In the genomic region with DNA sequence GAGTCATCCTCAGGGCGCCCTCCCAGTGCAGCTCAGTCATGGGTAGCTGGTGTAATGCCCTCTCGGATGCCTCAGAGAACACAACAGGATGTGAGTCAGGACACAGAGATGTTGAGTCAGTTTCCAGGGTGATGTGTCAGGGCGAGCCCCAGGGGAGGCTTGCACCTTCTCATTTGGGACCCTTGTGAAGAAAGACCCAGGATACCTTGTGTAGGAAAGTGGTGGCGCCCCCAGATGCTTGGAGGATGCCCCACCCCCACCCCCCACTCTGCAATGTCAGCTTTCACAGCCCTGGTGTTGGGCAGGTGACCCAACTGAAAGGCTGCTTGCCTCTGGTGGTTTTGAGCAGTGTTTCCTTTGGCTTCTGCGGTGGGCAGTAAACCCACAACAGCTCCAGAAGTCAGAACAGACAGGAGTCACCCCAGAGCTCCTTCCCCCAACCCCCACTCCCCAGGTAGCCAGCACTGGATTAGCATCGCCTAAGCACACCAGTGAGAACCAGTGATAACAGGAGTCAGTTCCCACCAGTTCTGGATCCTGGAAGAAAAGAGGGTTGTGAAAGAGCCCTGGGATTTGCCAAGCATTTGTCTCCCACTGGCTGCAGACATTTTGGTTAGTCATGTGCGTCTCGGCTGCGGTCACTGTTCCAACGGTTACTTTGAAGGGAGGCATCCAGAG, we compare ENCODE assay signal across 11 mouse cellular contexts.
A peak's percentile ranks its signal among the peaks of the same experiment; 100 is the strongest.
DNase-seq lines count a peak whose midpoint lies in the region; ATAC-seq and TF ChIP-seq lines count a peak whose summit lies in the region.
"Had no signal": no experiment of that assay in that cellular context is flagged by ENCODE, and none has a peak within 500 bp of the region (broad histone marks: within the 10 kb centered on the region; RNA-seq: fewer than 3 reads in every experiment).

No protein-coding gene starts in this region.

- no peak overlapping the region for H3K4me3 ChIP-seq in bone marrow, adult 2 months (replicated peaks; ENCODE audit: control insufficient read depth, low read depth, low read length)
- no peak overlapping the region for H3K4me3 ChIP-seq in macrophage (ENCODE audit: inconsistent target)
- no peak overlapping the region for H3K4me3 ChIP-seq in midbrain, embryonic 14.5 days (replicated peaks; ENCODE audit: low read depth, low read length)
- H3K4me3 ChIP-seq in midbrain, embryonic 11.5 days (ENCODE audit: low read depth, low read length), result no peak overlapping the region

- H3K27me3 ChIP-seq in midbrain, embryonic 14.5 days (ENCODE audit: control insufficient read depth, insufficient read depth, low read length), result no peaks in the 10 kb centered on the region
- no peaks in the 10 kb centered on the region for H3K27me3 ChIP-seq in midbrain, embryonic 11.5 days (ENCODE audit: control insufficient read depth, insufficient read depth, low read length)

- no peak for TF ChIP-seq POLR2A in bone marrow, adult 2 months (IDR thresholded peaks at IDR 0.05; ENCODE audit: borderline replicate concordance, control insufficient read depth, low read depth, low read length)

- peak overlapping the region; percentile 74 for H3K27ac ChIP-seq in bone marrow, adult 2 months (ENCODE audit: control insufficient read depth, insufficient read depth, low read depth, low read length, poor library complexity)
- H3K27ac ChIP-seq in macrophage, result peak overlapping the region; percentile 91
- H3K27ac ChIP-seq in midbrain, embryonic 14.5 days (replicated peaks; ENCODE audit: low read depth, low read length), result no peak overlapping the region
- no peak overlapping the region for H3K27ac ChIP-seq in midbrain, embryonic 11.5 days (ENCODE audit: low read depth, low read length)

- 0 out of 2 replicates have a peak, but pooled peaks cover 6% of the 10 kb centered on the region for H3K9me3 ChIP-seq in midbrain, embryonic 14.5 days (ENCODE audit: control insufficient read depth, low read length)
- peaks cover 4% of the 10 kb centered on the region; the same call in 1 of the 2 replicates for H3K9me3 ChIP-seq in midbrain, embryonic 11.5 days (ENCODE audit: control insufficient read depth, low read length)

- no peak overlapping the region for H3K9ac ChIP-seq in midbrain, embryonic 14.5 days (replicated peaks; ENCODE audit: low read length)
- no peak overlapping the region for H3K9ac ChIP-seq in midbrain, embryonic 11.5 days (ENCODE audit: low read length)
- H3K9ac ChIP-seq: lung, embryonic 14.5 days had no signal

- peaks cover 33% of the 10 kb centered on the region; the same call in 1 of the 2 replicates for H3K36me3 ChIP-seq in macrophage (ENCODE audit: inconsistent target)
- H3K36me3 ChIP-seq in midbrain, embryonic 14.5 days (ENCODE audit: control insufficient read depth, insufficient read depth, low read length), result no peaks in the 10 kb centered on the region
- no peaks in the 10 kb centered on the region for H3K36me3 ChIP-seq in midbrain, embryonic 11.5 days (ENCODE audit: control insufficient read depth, insufficient read depth, low read length)

- 11% methylated on average over 10 of the region's 10 CpGs for WGBS in bone marrow, adult 2 months
- 8% methylated on average over 10 of the region's 10 CpGs for WGBS in macrophage (ENCODE audit: missing documents)
- 52% methylated on average over 10 of the region's 10 CpGs for WGBS in midbrain, embryonic 14.5 days
- 50% methylated on average over 10 of the region's 10 CpGs for WGBS in midbrain, embryonic 11.5 days

- ATAC-seq in midbrain, embryonic 14.5 days (ENCODE audit: low FRiP score, low TSS enrichment), result no peak
- no peak for ATAC-seq in midbrain, embryonic 11.5 days (ENCODE audit: low FRiP score)
- ATAC-seq: hindbrain, embryonic 16.5 days had no signal

- H3K4me1 ChIP-seq in bone marrow, adult 2 months (ENCODE audit: control insufficient read depth, insufficient read depth, low read length), result peaks cover 4% of the 10 kb centered on the region
- no peaks in the 10 kb centered on the region for H3K4me1 ChIP-seq in midbrain, embryonic 14.5 days (ENCODE audit: control insufficient read depth, insufficient read depth, low read length)
- no peaks in the 10 kb centered on the region for H3K4me1 ChIP-seq in midbrain, embryonic 11.5 days (ENCODE audit: control insufficient read depth, insufficient read depth, low read length)

- TF ChIP-seq CTCF in bone marrow, adult 2 months (IDR thresholded peaks at IDR 0.05; ENCODE audit: control insufficient read depth, insufficient read depth, low read length), result no peak

- H3K4me2 ChIP-seq in midbrain, embryonic 14.5 days (ENCODE audit: low read length), result no peak overlapping the region
- H3K4me2 ChIP-seq in midbrain, embryonic 11.5 days, result no peak overlapping the region
- H3K4me2 ChIP-seq: lung, embryonic 14.5 days had no signal

- H3K79me2 ChIP-seq in macrophage (ENCODE audit: inconsistent target), result peaks cover 96% of the 10 kb centered on the region

- DNase-seq in 3134 (ENCODE audit: extremely low read depth, insufficient read length, low spot score), result peak; percentile 92
- peak; percentile 12 to 36 for DNase-seq in B cell, adult 2 months
- DNase-seq in ovary, postnatal 36 days (ENCODE audit: low spot score), result no peak
- no peak for DNase-seq in midbrain, embryonic 14.5 days
- no peak for DNase-seq in midbrain, embryonic 11.5 days (ENCODE audit: low spot score, missing footprints)
- DNase-seq: kidney, postnatal 14 days; lung, embryonic 14.5 days; thymus, postnatal 4 days had no signal

Comparison
In these comparisons a context has a peak if more than half of its experiments do, and no peak if none do; other contexts are left out.
1. DNase-seq: peak in 3134 (single experiment) and B cell, adult 2 months (2 of 2); none in ovary, postnatal 36 days (single experiment), midbrain, embryonic 14.5 days (single experiment) and midbrain, embryonic 11.5 days (single experiment).
2. H3K27ac ChIP-seq: peak in bone marrow, adult 2 months (single experiment) and macrophage (single experiment); none in midbrain, embryonic 14.5 days (single experiment) and midbrain, embryonic 11.5 days (single experiment).